Mouse (Mus musculus) midbrain, embryonic 16.5 days (tissue): ENCODE measurements around the gene Hs6st2. TPM values are rescaled to one million over a fixed set of nuclear protein-coding genes. Genes with fewer than 3 reads are reported as not detected.

Experiments
- ATAC-seq: fragments of 200-750 bp; cut with Nextera tagmentation; 2 replicates; pipeline ENCODE4 v1.8.0; 2017; ENCODE audit warnings: moderate TSS enrichment
- H3K27ac ChIP-seq: fragments of 300-500 bp; sonication (generic); 2 replicates; pipeline ENCODE4 v1.5.1; 2014; ENCODE audit warnings: mild to moderate bottlenecking, low read length, mixed read lengths
- H3K27me3 ChIP-seq: fragments of 300-500 bp; sonication (generic); 2 replicates; pipeline ENCODE4 v1.6.1; 2014; ENCODE audit warnings: low read depth, low read length, mixed read lengths; ENCODE audit not compliant: control insufficient read depth, insufficient read depth
- H3K36me3 ChIP-seq: fragments of 300-500 bp; sonication (generic); 2 replicates; pipeline ENCODE4 v1.6.1; 2014; ENCODE audit warnings: mild to moderate bottlenecking, low read length, moderate library complexity, mixed read lengths; ENCODE audit not compliant: control insufficient read depth, insufficient read depth
- H3K4me1 ChIP-seq: fragments of 300-500 bp; sonication (generic); 2 replicates; pipeline ENCODE4 v1.6.1; 2014; ENCODE audit warnings: mild to moderate bottlenecking, low read length, mixed read lengths; ENCODE audit not compliant: control insufficient read depth, insufficient read depth
- H3K4me2 ChIP-seq: fragments of 300-500 bp; sonication (generic); 2 replicates; pipeline ENCODE4 v1.6.1; 2014; ENCODE audit warnings: mild to moderate bottlenecking, low read length, mixed read lengths
- H3K4me3 ChIP-seq: fragments of 300-500 bp; sonication (generic); 2 replicates; pipeline ENCODE4 v1.5.1; 2014; ENCODE audit warnings: low read depth, mild to moderate bottlenecking, low read length, moderate library complexity, mixed read lengths
- H3K9ac ChIP-seq: fragments of 300-500 bp; sonication (generic); 2 replicates; pipeline ENCODE4 v1.6.1; 2014; ENCODE audit warnings: low read depth, low read length, mixed read lengths
- H3K9me3 ChIP-seq: fragments of 300-500 bp; sonication (generic); replicated peaks from 2 replicates; pipeline ENCODE4 v1.6.1; 2014; ENCODE audit warnings: mild to moderate bottlenecking, low read length, mixed read lengths; ENCODE audit not compliant: control insufficient read depth, poor library complexity, severe bottlenecking
- WGBS: fragments of 180-500 bp; shearing (Covaris S2); extraction: QIAGEN DNeasy Blood & Tissue Kit; methylation state at CpG from one replicate; pipeline ENCODE4 v1.1.7; 2014; 5-methylcytosine and 5-hydroxymethylcytosine counted together
- polyA plus RNA-seq: library from polyadenylated mRNA; unstranded; fragments of >200 nt; fragmentation: Nextera tagmentation; extraction: Ambion mirVana; gene quantifications from 2 replicates; pipeline ENCODE4 v1.2.1, GENCODE M21; 2015

The Hs6st2 gene
- polyA plus RNA-seq, 1 experiment from 2014 or later: 31.1 TPM

DNA sequence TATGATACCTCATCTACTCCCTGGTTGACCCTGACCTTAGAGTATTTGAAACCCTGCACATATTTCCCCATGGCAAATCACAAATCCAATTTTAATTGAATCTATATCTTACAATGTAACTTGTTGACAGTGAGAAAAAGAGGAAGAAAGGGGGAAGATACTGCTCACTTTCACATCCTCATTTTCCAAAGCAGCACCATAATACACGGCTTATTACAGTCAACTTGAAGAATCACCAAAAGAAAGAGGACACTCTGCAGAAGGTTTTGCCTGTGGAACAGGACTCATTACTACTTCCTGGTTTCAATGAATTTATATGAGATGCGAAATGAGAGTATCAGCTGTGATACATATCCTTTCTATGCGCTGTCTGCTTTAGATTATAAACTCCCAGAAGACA, 220.2 kb downstream of the Hs6st2 start:
- H3K9ac ChIP-seq: no peak overlapping the region
- H3K4me2 ChIP-seq: no peak overlapping the region
- H3K4me1 ChIP-seq: no peaks in the 10 kb centered on the region
- WGBS: 73% methylated on average over 3 of the region's 3 CpGs
- ATAC-seq: no peak
- no peaks in the 10 kb centered on the region for H3K9me3 ChIP-seq
- no peaks in the 10 kb centered on the region for H3K27me3 ChIP-seq
- no peaks in the 10 kb centered on the region for H3K36me3 ChIP-seq
- H3K27ac ChIP-seq: no peak overlapping the region
- no peak overlapping the region for H3K4me3 ChIP-seq

DNA sequence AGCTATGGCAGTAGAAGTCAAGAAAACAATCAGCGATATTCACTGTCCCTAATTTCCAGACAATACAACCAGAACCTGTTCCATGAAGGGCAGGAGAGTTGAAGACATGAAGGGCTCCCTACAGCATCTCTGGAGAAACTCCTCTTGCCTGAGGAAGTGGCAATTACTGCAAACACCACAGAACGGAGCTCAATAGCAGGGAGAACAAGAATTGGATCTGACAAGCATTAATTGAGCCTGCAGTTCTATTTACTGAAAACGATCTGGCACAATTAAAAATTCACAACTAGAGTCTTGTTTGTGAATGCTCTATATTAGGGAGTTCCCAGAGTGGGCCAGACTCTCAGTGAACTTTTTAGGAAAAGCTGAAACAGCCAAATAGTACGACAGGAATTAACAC, 238.3 kb downstream of the Hs6st2 start:
- Histone ChIP-seq H3K4me2 (no peak overlapping the region), H3K9me3 (no peaks in the 10 kb centered on the region), H3K4me3 (no peak overlapping the region), H3K27me3 (no peaks in the 10 kb centered on the region), H3K9ac (no peak overlapping the region), H3K27ac (no peak overlapping the region), H3K4me1 (no peaks in the 10 kb centered on the region), H3K36me3 (no peaks in the 10 kb centered on the region)
- no peak for ATAC-seq
- 64% methylated on average over 4 of the region's 4 CpGs for WGBS

DNA sequence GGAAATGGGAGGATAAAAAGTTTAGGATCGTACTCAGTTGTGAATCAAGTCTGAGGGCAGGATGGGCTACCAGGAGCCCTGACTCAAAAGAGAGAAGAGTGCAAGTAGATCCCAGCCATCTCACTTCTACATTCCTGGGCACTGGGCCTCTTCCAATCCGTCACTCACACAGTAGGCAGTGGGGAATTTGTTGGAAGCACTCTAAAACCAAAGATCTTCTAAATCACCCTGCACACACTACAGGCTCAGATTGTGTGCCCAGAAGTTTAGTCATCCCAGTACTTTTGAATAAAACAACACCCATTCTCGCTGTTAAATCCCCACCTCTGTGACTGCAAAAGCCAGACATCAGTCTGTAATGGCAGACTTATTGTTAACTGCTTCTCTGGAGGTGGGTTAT, 249.9 kb downstream of the Hs6st2 start:
- no peaks in the 10 kb centered on the region for H3K4me1 ChIP-seq
- H3K27me3 ChIP-seq: no peaks in the 10 kb centered on the region
- H3K4me3 ChIP-seq: no peak overlapping the region
- no peak overlapping the region for H3K9ac ChIP-seq
- H3K4me2 ChIP-seq: no peak overlapping the region
- no peaks in the 10 kb centered on the region for H3K9me3 ChIP-seq
- ATAC-seq: no peak
- H3K27ac ChIP-seq: no peak overlapping the region
- 69% methylated on average over 3 of the region's 3 CpGs for WGBS
- no peaks in the 10 kb centered on the region for H3K36me3 ChIP-seq

DNA sequence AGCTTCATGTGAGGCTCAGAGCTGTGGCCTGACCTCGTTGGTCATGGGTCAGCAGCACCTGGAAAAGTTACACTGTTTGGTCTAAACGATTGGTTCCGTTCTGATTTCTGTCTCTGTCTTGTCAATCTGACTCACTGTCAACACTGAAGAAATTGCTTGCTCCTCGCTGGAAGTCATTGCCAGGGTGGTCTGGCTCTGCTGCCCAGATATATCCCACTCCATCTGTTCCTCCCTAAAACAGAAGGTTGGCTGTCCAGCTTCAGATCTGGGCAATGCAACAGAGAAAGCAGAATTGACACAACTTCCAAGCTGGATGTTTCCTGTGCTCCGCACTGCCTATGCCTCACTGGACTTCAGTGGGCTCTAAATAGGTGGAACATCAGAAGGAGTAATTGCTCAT, 256.6 kb downstream of the Hs6st2 start:
- no peak for ATAC-seq
- H3K27ac ChIP-seq: no peak overlapping the region
- no peaks in the 10 kb centered on the region for H3K36me3 ChIP-seq
- WGBS: 80% methylated on average over 5 of the region's 5 CpGs
- H3K9ac ChIP-seq: no peak overlapping the region
- no peak overlapping the region for H3K4me3 ChIP-seq
- no peak overlapping the region for H3K4me2 ChIP-seq
- H3K4me1 ChIP-seq: no peaks in the 10 kb centered on the region
- H3K9me3 ChIP-seq: no peaks in the 10 kb centered on the region
- H3K27me3 ChIP-seq: no peaks in the 10 kb centered on the region

DNA sequence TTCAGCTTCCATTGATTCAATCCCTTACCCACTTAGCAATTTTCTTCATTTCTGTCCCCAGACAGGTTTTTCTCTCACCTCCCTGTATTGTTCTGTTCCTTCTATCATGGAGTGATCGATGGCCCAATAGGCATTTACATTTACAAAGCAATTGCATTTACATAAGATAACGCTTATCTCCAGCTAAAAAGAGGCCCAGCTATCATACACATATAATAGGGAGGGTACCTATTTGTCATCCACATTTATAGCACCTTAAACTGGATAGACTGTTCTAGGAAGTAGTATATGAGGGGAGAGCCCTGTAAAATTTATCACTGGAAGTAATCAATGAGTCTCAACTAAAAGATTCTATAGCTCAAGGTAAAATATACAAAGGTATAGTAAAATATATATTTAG, 271.4 kb downstream of the Hs6st2 start:
- no peak overlapping the region for H3K4me3 ChIP-seq
- ATAC-seq: no peak
- H3K27me3 ChIP-seq: no peaks in the 10 kb centered on the region
- H3K4me1 ChIP-seq: no peaks in the 10 kb centered on the region
- H3K9me3 ChIP-seq: no peaks in the 10 kb centered on the region
- H3K4me2 ChIP-seq: no peak overlapping the region
- 71% methylated on average over 2 of the region's 2 CpGs for WGBS
- H3K27ac ChIP-seq: no peak overlapping the region
- H3K9ac ChIP-seq: no peak overlapping the region
- H3K36me3 ChIP-seq: no peaks in the 10 kb centered on the region

DNA sequence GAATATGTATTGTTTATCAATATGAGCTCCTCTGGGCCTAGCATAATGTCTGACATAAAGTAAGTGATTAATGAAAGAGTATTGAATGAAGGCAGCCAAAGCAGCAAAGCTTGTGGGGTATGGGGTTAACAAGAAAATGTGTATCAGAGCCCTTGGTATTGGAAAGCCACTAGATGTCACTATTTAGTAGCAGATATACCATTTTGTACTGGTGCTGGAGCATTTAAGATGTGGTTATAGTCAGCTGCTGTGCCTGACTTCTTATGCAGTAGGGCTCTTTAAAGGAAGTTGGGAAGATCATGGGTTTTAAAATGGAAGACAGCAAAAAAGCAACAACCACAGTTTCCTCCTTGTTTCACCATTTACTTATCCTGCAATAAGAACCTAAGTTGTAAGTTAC, 284.2 kb downstream of the Hs6st2 start:
- H3K4me1 ChIP-seq: no peaks in the 10 kb centered on the region

DNA sequence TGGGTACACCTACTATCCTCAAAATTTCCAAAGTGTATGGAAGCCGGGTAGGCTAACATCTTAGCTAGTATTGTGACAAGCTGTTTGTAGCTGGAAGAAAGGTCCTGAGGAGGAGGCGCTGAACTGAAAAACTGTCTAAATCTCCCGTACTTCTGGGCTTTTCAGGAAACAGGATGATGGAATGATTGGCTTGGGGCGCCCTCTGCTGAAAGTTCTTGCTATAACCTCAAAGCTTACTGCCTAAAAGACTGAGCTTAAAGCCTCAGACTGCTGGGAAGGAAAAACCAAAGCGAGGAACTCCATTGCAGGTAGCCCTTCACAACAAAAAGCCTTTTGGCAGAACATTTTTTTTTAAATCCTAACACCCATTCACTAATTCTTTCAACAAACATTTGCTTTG, 307.0 kb downstream of the Hs6st2 start:
- 12% methylated on average over 5 of the region's 5 CpGs for WGBS
- Histone ChIP-seq H3K9ac (no peak overlapping the region), H3K27me3 (no peaks in the 10 kb centered on the region; the same call in 1 of the 2 replicates), H3K36me3 (no peaks in the 10 kb centered on the region), H3K4me3 (no peak overlapping the region), H3K9me3 (no peaks in the 10 kb centered on the region), H3K4me2 (no peak overlapping the region), H3K27ac (no peak overlapping the region), H3K4me1 (no peaks in the 10 kb centered on the region)
- ATAC-seq: no peak

More for the DNA sequence above, 284.2 kb downstream of the Hs6st2 start:
- ATAC-seq: peak; percentile 78
- Histone ChIP-seq H3K27ac (no peak overlapping the region), H3K36me3 (no peaks in the 10 kb centered on the region), H3K27me3 (no peaks in the 10 kb centered on the region), H3K9ac (no peak overlapping the region), H3K4me3 (no peak overlapping the region), H3K4me2 (no peak overlapping the region), H3K9me3 (no peaks in the 10 kb centered on the region)

DNA sequence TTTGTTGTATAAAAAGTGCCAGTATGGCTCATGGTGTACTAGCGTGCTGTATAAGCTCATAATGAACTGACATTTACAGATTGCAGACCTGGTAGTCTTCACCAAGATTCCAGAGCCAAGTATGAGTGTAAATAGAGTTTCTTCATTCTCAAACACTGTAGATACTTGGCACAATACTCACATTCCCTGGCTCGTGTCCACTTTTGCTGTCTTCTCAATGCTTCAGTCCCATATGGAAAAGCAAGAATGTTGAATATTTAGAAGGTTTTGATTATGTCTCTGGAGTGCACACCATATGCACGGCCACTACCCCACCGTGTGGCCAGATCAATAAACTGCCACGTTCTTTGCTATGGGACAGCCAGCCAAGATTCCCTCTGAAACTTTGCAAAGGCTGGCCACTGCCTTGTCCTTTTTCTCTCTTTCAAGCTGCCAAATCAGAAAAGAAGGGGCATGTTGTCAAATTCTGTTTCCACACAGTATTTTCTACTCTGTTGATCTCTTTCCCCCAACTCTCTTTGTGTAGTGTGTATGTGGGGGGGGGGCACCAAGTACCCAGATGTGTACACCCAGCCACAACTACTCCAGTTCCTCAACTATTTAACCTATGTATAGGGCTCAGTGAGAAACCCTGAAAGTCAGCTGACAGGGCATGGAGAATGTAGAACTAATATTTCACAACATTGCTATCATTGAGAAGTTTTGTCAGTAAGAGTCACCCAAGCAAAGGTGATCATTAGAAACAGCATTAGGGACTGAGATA, 309.0 kb downstream of the Hs6st2 start:
- no peaks in the 10 kb centered on the region for H3K4me1 ChIP-seq
- no peak for ATAC-seq
- no peak overlapping the region for H3K4me2 ChIP-seq
- H3K4me3 ChIP-seq: no peak overlapping the region
- H3K27me3 ChIP-seq: no peaks in the 10 kb centered on the region; the same call in 1 of the 2 replicates
- no peak overlapping the region for H3K9ac ChIP-seq
- no peak overlapping the region for H3K27ac ChIP-seq
- 45% methylated on average over 5 of the region's 5 CpGs for WGBS
- no peaks in the 10 kb centered on the region for H3K9me3 ChIP-seq
- no peaks in the 10 kb centered on the region for H3K36me3 ChIP-seq

DNA sequence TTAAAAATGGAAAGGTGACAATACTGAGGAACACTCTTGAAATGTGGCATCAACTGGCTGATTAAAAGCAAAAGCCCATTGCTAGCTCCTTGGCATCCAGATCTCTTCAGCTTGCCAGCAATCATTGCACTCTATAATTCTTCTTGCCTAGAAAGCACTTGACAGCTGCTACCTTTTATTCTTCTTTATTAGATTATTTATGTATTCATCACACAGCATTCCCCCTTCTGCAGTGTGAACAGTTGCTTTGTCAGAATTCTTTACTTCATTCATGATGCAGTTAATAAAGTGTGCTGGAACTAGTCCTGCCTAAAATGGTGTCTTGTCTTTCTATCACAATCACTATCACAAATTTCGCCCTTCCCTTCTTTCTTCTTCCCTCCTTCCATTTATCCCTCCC, 332.0 kb downstream of the Hs6st2 start:
- H3K4me3 ChIP-seq: no peak overlapping the region
- no peaks in the 10 kb centered on the region for H3K9me3 ChIP-seq
- ATAC-seq: no peak
- no peaks in the 10 kb centered on the region for H3K4me1 ChIP-seq
- H3K9ac ChIP-seq: no peak overlapping the region
- H3K27ac ChIP-seq: no peak overlapping the region
- no peak overlapping the region for H3K4me2 ChIP-seq
- no peaks in the 10 kb centered on the region for H3K36me3 ChIP-seq
- no peaks in the 10 kb centered on the region for H3K27me3 ChIP-seq
- WGBS: 67% methylated on average over 1 of the region's 1 CpGs
